ENCODE assay signal across 12 mouse cellular contexts in the genomic region with DNA sequence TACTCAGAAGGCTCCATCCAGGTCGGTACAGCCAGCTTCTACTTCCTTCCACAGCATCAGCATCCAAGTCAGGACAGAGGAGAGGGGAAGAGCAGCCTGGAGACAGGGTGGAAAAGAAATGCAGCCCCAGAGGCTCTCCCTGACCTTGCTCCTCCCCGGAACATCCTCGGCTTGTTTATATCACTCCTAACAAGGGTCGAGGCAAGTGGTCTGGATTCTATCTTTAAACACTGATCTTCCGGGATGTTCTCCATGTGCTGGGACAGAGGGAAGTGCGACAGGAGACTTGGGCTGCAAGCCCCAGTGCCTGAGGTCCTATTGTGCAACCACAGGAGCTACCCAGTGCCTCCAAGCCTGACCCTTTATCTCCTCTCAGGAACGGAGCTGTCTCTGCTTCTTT. TPM values are rescaled to one million over a fixed set of nuclear protein-coding genes. Genes with fewer than 3 reads are reported as not detected.
DNase-seq lines count a peak whose midpoint lies in the region; ATAC-seq and TF ChIP-seq lines count a peak whose summit lies in the region.
"Had no signal": no experiment of that assay in that cellular context is flagged by ENCODE, and none has a peak within 500 bp of the region (broad histone marks: within the 10 kb centered on the region; RNA-seq: fewer than 3 reads in every experiment).

No protein-coding gene starts in this region.

- H3K9ac ChIP-seq in intestine, embryonic 14.5 days (ENCODE audit: low read length), result no peak overlapping the region
- H3K9ac ChIP-seq in intestine, postnatal 0 days (ENCODE audit: low read depth, low read length), result no peak overlapping the region
- H3K9ac ChIP-seq in heart, embryonic 11.5 days (ENCODE audit: low read depth, low read length), result no peak overlapping the region
- no peak overlapping the region for H3K9ac ChIP-seq in neural tube, embryonic 15.5 days (replicated peaks)
- H3K9ac ChIP-seq: neural tube, embryonic 12.5 days had no signal

- peak overlapping the region; percentile 38 for H3K27ac ChIP-seq in intestine, embryonic 14.5 days (ENCODE audit: low read depth)
- H3K27ac ChIP-seq in intestine, postnatal 0 days (ENCODE audit: low read depth, low read length), result no peak overlapping the region
- peak overlapping the region; percentile 8; the same call in 1 of the 2 replicates for H3K27ac ChIP-seq in heart, embryonic 11.5 days (ENCODE audit: low read depth, low read length)
- H3K27ac ChIP-seq in neural tube, embryonic 15.5 days (replicated peaks), result no peak overlapping the region
- H3K27ac ChIP-seq: neural tube, embryonic 12.5 days had no signal

- H3K36me3 ChIP-seq in intestine, embryonic 14.5 days (ENCODE audit: control insufficient read depth, insufficient read depth, low read length), result peaks cover 38% of the 10 kb centered on the region
- peaks cover 13% of the 10 kb centered on the region; the same call in 1 of the 2 replicates for H3K36me3 ChIP-seq in intestine, postnatal 0 days (ENCODE audit: control insufficient read depth, insufficient read depth)
- H3K36me3 ChIP-seq in heart, embryonic 11.5 days (ENCODE audit: control insufficient read depth, insufficient read depth, low read length), result peaks cover 18% of the 10 kb centered on the region
- H3K36me3 ChIP-seq in neural tube, embryonic 15.5 days, result peaks cover 70% of the 10 kb centered on the region

- no peaks in the 10 kb centered on the region for H3K9me3 ChIP-seq in intestine, embryonic 14.5 days (ENCODE audit: control insufficient read depth, low read length)
- no peaks in the 10 kb centered on the region for H3K9me3 ChIP-seq in intestine, postnatal 0 days (ENCODE audit: control insufficient read depth)
- no peaks in the 10 kb centered on the region for H3K9me3 ChIP-seq in heart, embryonic 11.5 days (replicated peaks; ENCODE audit: control insufficient read depth, low read length)
- no peaks in the 10 kb centered on the region for H3K9me3 ChIP-seq in neural tube, embryonic 15.5 days (replicated peaks)
- H3K9me3 ChIP-seq: neural tube, embryonic 12.5 days had no signal

- H3K4me1 ChIP-seq in intestine, embryonic 14.5 days (replicated peaks; ENCODE audit: control insufficient read depth, insufficient read depth, low read length), result peaks cover 19% of the 10 kb centered on the region
- no peaks in the 10 kb centered on the region for H3K4me1 ChIP-seq in intestine, postnatal 0 days (replicated peaks; ENCODE audit: control insufficient read depth, insufficient read depth, low read length)
- peaks cover 31% of the 10 kb centered on the region for H3K4me1 ChIP-seq in heart, embryonic 11.5 days (ENCODE audit: control insufficient read depth, insufficient read depth, low read length)
- H3K4me1 ChIP-seq in neural tube, embryonic 15.5 days, result peaks cover 49% of the 10 kb centered on the region

- no peak for TF ChIP-seq CTCF in intestine, postnatal 0 days (IDR thresholded peaks at IDR 0.05; ENCODE audit: low read depth)

- H3K4me2 ChIP-seq in intestine, embryonic 14.5 days (ENCODE audit: low read length), result no peak overlapping the region
- no peak overlapping the region for H3K4me2 ChIP-seq in intestine, postnatal 0 days (replicated peaks; ENCODE audit: low read depth)
- H3K4me2 ChIP-seq in heart, embryonic 11.5 days, result no peak overlapping the region
- H3K4me2 ChIP-seq in neural tube, embryonic 15.5 days, result no peak overlapping the region
- H3K4me2 ChIP-seq: neural tube, embryonic 12.5 days had no signal

- H3K4me3 ChIP-seq in intestine, embryonic 14.5 days (ENCODE audit: low read depth, low read length), result no peak overlapping the region
- no peak overlapping the region for H3K4me3 ChIP-seq in intestine, postnatal 0 days (ENCODE audit: low read depth, low read length)
- no peak overlapping the region for H3K4me3 ChIP-seq in heart, embryonic 11.5 days (ENCODE audit: low read depth, low read length)
- no peak overlapping the region for H3K4me3 ChIP-seq in neural tube, embryonic 15.5 days (replicated peaks)
- H3K4me3 ChIP-seq: neural tube, embryonic 12.5 days had no signal

- H3K27me3 ChIP-seq in intestine, embryonic 14.5 days (replicated peaks; ENCODE audit: control insufficient read depth, insufficient read depth, low read length), result no peaks in the 10 kb centered on the region
- H3K27me3 ChIP-seq in intestine, postnatal 0 days (replicated peaks; ENCODE audit: control insufficient read depth, insufficient read depth, low read length), result no peaks in the 10 kb centered on the region
- H3K27me3 ChIP-seq in heart, embryonic 11.5 days (ENCODE audit: control insufficient read depth, insufficient read depth, low read length), result no peaks in the 10 kb centered on the region
- H3K27me3 ChIP-seq in neural tube, embryonic 15.5 days (replicated peaks), result no peaks in the 10 kb centered on the region
- H3K27me3 ChIP-seq: neural tube, embryonic 12.5 days; Patski had no signal

- no peak for DNase-seq in intestine, embryonic 14.5 days (ENCODE audit: low spot score)
- peak; percentile 64 for DNase-seq in kidney, postnatal 14 days
- DNase-seq in lung, postnatal 10 days, result peak; percentile 59
- DNase-seq: cerebellum, postnatal 36 days; right cerebral cortex, postnatal 14 days had no signal

- ATAC-seq in intestine, embryonic 14.5 days (replicated peaks; ENCODE audit: low FRiP score, low TSS enrichment, low read depth), result peak; percentile 63; the same call in 1 of the 2 replicates
- ATAC-seq in intestine, postnatal 0 days, result no peak
- peak; percentile 64; the same call in 1 of the 2 replicates for ATAC-seq in heart, embryonic 11.5 days (replicated peaks; ENCODE audit: insufficient number of reproducible peaks, low FRiP score, low TSS enrichment)
- ATAC-seq in neural tube, embryonic 15.5 days (ENCODE audit: low FRiP score), result no peak
- no peak for ATAC-seq in frontal cortex, adult (ENCODE audit: low TSS enrichment)
- no peak for ATAC-seq in granulocyte monocyte progenitor cell, adult 5-6 weeks (replicated peaks; ENCODE audit: poor library complexity, severe bottlenecking)
- ATAC-seq: Patski had no signal

- WGBS in intestine, embryonic 14.5 days, result 21% methylated on average over 7 of the region's 7 CpGs
- WGBS in intestine, postnatal 0 days, result 41% methylated on average over 7 of the region's 7 CpGs
- WGBS in heart, embryonic 11.5 days (ENCODE audit: insufficient replicate concordance), result 16% methylated on average over 7 of the region's 7 CpGs
- WGBS in neural tube, embryonic 15.5 days, result 77% methylated on average over 7 of the region's 7 CpGs

RNA-seq across cellular contexts. Expression of a gene that starts 18.7 kb away (rescaled TPM):
- polyA plus RNA-seq in intestine, embryonic 14.5 days (2014; fragmentation: Nextera tagmentation; extraction: Ambion mirVana), result 26.5 and 28.9 TPM in 2 replicates
- 11.2 and 12.2 TPM in 2 replicates for polyA plus RNA-seq in intestine, postnatal 0 days (2015; fragmentation: Nextera tagmentation; extraction: Ambion mirVana)
- 45.4 and 53.5 TPM in 2 replicates for polyA plus RNA-seq in heart, embryonic 11.5 days (2014; fragmentation: Nextera tagmentation; extraction: Ambion mirVana)
- polyA plus RNA-seq in neural tube, embryonic 15.5 days (2015; fragmentation: Nextera tagmentation; extraction: Ambion mirVana), result 119 and 134 TPM in 2 replicates
- 0.47 and 1.5 TPM in 2 replicates for total RNA-seq in granulocyte monocyte progenitor cell, adult 5-6 weeks (2014; fragmentation: Nextera tagmentation)
- total RNA-seq in granulocyte monocyte progenitor cell, adult 5-6 weeks (2017), result 0.05 and 0.09 TPM in 2 replicates

Comparison
In these comparisons a context has a peak if more than half of its experiments do, and no peak if none do; other contexts are left out.
1. ATAC-seq: peak in intestine, embryonic 14.5 days (single experiment) and heart, embryonic 11.5 days (single experiment); none in intestine, postnatal 0 days (single experiment), neural tube, embryonic 15.5 days (single experiment), frontal cortex, adult (single experiment) and granulocyte monocyte progenitor cell, adult 5-6 weeks (single experiment).
2. H3K27ac ChIP-seq: peak in intestine, embryonic 14.5 days (single experiment) and heart, embryonic 11.5 days (single experiment); none in intestine, postnatal 0 days (single experiment) and neural tube, embryonic 15.5 days (single experiment).